Mouse (Mus musculus) liver (tissue): Measurements from ENCODE around the gene Il24.

Source experiments
- DNase-seq: peaks from one replicate; pipeline ENCODE4 v3.0.0-alpha.2; 2020; ENCODE audit warnings: mixed read lengths

Il24 gene

DNA sequence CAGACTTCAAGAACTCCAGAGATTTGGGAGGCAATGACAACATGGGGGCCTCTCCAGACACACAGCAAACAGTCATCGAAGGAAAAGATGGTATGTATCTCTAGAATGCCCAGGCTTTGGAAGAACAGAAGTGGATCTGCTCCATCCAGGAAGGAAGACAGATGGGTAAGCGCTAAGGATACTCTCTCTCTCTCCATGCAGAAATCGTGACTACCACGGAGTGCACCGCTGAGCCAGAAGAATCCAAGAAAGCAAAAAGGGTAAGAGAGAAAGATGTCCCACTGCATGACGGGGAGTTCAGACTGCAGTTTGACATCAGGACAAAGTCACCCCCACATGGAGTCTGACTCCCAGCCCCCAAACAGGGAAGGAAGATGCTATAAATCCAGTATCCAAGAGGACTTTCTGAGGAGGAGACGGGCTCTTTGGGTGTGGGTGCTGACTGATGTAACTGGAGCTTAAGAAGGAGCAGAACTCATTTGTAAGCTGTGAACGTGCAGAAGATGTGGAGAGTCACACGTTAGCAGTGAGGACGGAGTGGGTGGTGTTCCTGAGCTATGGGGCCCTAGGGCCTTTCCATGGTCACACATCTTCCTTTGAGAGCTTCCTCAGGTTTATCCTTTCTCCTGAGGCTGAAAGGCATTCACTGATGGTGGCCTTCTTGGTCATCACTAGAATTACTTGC lies 37.6 kb downstream of the Il24 start:
- DNase-seq, result no peak

DNA sequence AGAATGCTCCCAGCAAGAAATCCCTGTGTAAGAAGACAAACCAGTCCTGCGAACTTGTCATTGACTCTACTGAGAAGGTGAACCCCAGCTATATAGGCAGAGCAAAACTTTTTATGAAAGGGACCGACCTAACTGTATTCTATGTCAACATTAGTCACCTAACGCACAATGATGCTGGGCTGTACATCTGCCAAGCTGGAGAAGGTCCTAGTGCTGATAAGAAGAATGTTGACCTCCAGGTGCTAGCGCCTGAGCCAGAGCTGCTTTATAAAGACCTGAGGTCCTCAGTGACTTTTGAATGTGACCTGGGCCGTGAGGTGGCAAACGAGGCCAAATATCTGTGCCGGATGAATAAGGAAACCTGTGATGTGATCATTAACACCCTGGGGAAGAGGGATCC lies 42.7 kb downstream of the Il24 start:
- no peak for DNase-seq

GRCm38 (mm10) chr1:130841621-130842020 lies 45.6 kb downstream of the Il24 start:
- no peak for DNase-seq

GRCm38 (mm10) chr1:130840599-130841379 lies 46.5 kb downstream of the Il24 start:
- no peak for DNase-seq

GRCm38 (mm10) chr1:130838288-130838687 lies 49.0 kb downstream of the Il24 start:
- DNase-seq, result no peak

DNA sequence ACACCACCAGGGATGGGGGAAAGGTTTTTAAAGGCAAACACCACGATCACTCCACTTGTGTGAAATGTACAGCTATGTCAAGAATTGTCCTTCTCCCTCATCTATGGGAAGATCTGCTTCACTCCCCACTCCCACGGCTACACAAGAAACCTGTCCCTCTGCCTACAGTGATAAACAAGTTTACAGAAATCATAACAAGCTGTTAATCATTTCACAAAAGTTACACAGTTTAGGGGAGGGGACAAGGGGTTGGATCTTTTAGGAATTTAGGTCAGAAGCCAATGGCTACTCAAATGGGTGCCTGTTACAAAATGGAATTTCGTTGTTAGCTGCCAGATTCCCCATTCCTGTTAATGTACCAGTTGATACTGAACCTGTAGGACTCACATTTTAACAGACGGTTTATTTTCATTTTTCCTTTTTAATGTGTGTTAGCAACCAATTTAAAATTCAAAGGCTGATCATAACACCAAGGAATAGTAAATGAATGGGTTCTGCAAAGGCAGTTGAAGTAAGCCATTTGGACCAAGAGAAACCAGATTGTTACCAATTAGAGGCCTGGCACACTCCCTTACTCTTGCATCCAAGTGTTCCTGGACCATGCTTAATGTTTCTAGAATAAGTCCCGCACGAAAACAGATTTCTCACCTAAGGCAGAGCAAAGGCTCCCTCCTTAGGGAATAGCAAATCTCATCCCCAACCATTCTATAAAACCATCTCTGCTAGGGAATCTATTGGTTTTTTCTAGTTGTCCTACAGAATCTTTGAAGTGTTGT lies 51.9 kb downstream of the Il24 start:
- no peak for DNase-seq

GRCm38 (mm10) chr1:130832230-130833149 lies 54.8 kb downstream of the Il24 start:
- DNase-seq, result no peak
